Mouse (Mus musculus) midbrain, embryonic 11.5 days (tissue): ENCODE measurements around the gene Folh1. TPM values are rescaled to one million over a fixed set of nuclear protein-coding genes. Genes with fewer than 3 reads are reported as not detected.

Source experiments
- ATAC-seq: fragments of 200-750 bp; cut with Nextera tagmentation; 2 replicates; pipeline ENCODE4 v1.8.0; 2017; ENCODE audit warnings: moderate TSS enrichment, moderate library complexity; ENCODE audit not compliant: low FRiP score
- DNase-seq: peaks from one replicate; pipeline ENCODE4 v3.0.0; 2015; ENCODE audit warnings: low spot score; ENCODE audit errors: missing footprints
- H3K27ac ChIP-seq: fragments of 300-500 bp; sonication (generic); 2 replicates; pipeline ENCODE4 v1.5.1; 2014; ENCODE audit warnings: low read depth, low read length
- H3K27me3 ChIP-seq: fragments of 300-500 bp; sonication (generic); 2 replicates; pipeline ENCODE4 v1.6.1; 2014; ENCODE audit warnings: mild to moderate bottlenecking, low read length, moderate library complexity, mixed read lengths; ENCODE audit not compliant: control insufficient read depth, insufficient read depth
- H3K36me3 ChIP-seq: fragments of 300-500 bp; sonication (generic); 2 replicates; pipeline ENCODE4 v1.6.1; 2014; ENCODE audit warnings: mild to moderate bottlenecking, low read length, moderate library complexity, mixed read lengths; ENCODE audit not compliant: control insufficient read depth, insufficient read depth
- H3K4me1 ChIP-seq: fragments of 300-500 bp; sonication (generic); 2 replicates; pipeline ENCODE4 v1.6.1; 2014; ENCODE audit warnings: low read length; ENCODE audit not compliant: control insufficient read depth, insufficient read depth
- H3K4me2 ChIP-seq: fragments of 300-500 bp; sonication (generic); 2 replicates; pipeline ENCODE4 v1.6.1; 2014; ENCODE audit warnings: mild to moderate bottlenecking, moderate library complexity
- H3K4me3 ChIP-seq: fragments of 300-500 bp; sonication (generic); 2 replicates; pipeline ENCODE4 v1.5.1; 2014; ENCODE audit warnings: low read depth, low read length
- H3K9ac ChIP-seq: fragments of 300-500 bp; sonication (generic); 2 replicates; pipeline ENCODE4 v1.6.1; 2014; ENCODE audit warnings: low read length
- H3K9me3 ChIP-seq: fragments of 300-500 bp; sonication (generic); 2 replicates; pipeline ENCODE4 v1.6.1; 2016; ENCODE audit warnings: low read length; ENCODE audit not compliant: control insufficient read depth
- polyA plus RNA-seq: library from polyadenylated mRNA; unstranded; fragments of >200 nt; fragmentation: Nextera tagmentation; extraction: Ambion mirVana; gene quantifications from 2 replicates; pipeline ENCODE4 v1.2.1, GENCODE M21; 2014

Gene Folh1
- polyA plus RNA-seq, 1 experiment from 2014 or later, result not detected

- H3K36me3 ChIP-seq, result no peaks in the 10 kb centered on the region
- no peak for DNase-seq
- no peak for ATAC-seq
- H3K4me1 ChIP-seq, result no peaks in the 10 kb centered on the region
- H3K4me2 ChIP-seq, result no peak within 1 kb of the TSS
- no peak within 1 kb of the TSS for H3K4me3 ChIP-seq
- no peak within 1 kb of the TSS for H3K27ac ChIP-seq
- no peaks in the 10 kb centered on the region for H3K9me3 ChIP-seq
- no peak within 1 kb of the TSS for H3K9ac ChIP-seq
- no peaks in the 10 kb centered on the region for H3K27me3 ChIP-seq
These were observed 87.7 kb downstream of the Folh1 start, which contains the start of gene Olfr292 for GRCm38 (mm10) chr7:86688030-86688429. TSS of gene Olfr292 (plus strand) at chr7:86688330.

Other genes starting within 250 kb of the Folh1 start
- not detected in 2 replicates for gene Olfr295, start 192.1 kb downstream of the Folh1 start, polyA plus RNA-seq
- gene Olfr294, start 159.3 kb downstream of the Folh1 start, polyA plus RNA-seq, result not detected in 2 replicates
- not detected in 2 replicates for gene Olfr293, start 126.9 kb downstream of the Folh1 start, polyA plus RNA-seq
- gene Olfr292, start 87.6 kb downstream of the Folh1 start, polyA plus RNA-seq, result not detected in 2 replicates
- not detected in 2 replicates for gene Vmn2r77, start 19.1 kb upstream of the Folh1 start, polyA plus RNA-seq
- not detected in 2 replicates for gene Vmn2r78, start 139.2 kb upstream of the Folh1 start, polyA plus RNA-seq
- gene Vmn2r79, start 220.2 kb upstream of the Folh1 start, polyA plus RNA-seq, result not detected in 2 replicates